Mouse (Mus musculus) cerebellum, adult 11-12 months (tissue): ENCODE measurements around the gene Ccdc125.

Experiments used
- DNase-seq: peaks from one replicate; pipeline ENCODE4 v3.0.0; 2022

Ccdc125 gene

DNA sequence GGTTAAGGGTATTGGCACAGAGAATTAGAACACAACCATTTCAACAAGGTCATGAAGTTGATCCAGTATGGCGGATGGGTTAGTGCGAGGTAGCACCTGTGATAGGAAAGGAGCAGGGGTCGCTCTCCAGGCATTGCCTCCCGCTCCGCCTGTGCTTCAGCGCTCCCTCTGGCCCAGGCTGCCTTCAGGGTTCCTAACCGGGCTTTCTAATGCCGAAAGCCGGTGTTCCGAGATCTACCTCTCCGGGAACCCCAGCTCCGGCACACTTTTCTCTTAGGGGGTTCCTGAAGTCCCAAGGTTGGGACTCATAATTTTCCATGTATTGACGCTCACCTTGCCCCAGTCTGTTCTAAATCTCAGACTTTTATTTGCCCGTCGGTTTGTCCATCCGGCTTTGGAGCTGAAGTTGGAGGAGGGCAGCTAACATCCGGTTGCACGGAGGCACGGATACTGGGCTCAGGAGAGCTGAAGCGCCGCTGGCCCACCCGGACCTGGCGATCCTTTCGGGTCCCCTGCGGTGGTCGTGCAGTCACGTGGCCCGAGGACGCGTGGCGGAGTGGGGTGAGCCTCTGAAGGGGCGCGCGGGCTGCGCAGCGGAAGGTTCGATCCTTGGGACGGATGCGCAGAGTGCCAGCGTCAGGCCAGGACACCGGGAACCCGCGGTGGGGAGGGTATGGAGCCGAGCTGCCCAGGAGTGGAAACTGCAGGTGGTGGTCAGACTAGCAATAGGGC is at the start of gene Ccdc125:
Gene Ccdc125, plus strand, starts transcription at position 427 of the 732 bp plus-strand sequence.
- DNase-seq = no peak

DNA sequence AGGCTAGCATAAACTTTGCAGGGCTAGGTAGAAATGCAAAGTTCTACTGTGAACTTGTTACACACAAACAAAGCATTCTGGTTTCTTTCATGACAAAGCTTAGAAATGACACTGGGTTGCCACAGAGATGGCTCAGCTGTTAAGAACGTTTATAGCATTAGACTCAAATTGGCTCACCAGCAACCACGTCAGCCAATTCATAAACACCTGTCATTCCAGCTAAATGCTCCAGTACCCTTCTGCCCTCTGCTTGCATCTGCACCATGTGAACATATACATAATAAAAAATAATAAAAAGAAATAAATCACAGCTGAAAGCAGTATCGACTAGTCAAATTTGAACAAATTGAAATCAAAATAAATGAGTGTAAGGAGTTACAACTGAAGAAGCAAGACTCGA is 47.3 kb upstream of the Ccdc125 start:
- DNase-seq = no peak

DNA sequence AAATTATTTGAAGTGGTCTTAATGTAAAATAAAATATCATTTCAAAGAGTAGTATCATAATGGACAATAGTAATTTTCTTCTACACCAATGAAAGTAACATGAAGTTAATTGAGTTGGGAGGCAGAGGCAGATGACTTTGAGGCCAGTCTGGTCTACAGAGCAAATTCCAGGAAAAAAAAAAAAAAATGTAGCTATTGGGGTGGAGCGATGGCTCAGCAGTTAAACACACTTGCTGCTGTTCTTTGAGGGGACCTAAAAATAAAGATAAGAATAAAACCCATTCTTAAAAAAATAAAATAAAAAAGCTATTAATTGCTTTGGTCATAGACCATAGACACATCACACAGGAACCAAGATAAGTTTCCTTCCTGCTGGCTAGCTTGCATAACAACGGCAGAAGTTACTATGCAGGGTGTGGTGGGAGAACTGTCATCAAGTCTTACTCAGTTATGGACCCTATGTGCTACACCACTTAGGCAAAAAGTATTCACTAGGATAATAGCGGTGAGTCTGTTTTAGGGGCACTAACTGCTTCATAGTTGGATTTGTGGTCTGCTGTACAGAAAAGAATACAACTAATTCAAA is 35.3 kb upstream of the Ccdc125 start:
- no peak for DNase-seq

DNA sequence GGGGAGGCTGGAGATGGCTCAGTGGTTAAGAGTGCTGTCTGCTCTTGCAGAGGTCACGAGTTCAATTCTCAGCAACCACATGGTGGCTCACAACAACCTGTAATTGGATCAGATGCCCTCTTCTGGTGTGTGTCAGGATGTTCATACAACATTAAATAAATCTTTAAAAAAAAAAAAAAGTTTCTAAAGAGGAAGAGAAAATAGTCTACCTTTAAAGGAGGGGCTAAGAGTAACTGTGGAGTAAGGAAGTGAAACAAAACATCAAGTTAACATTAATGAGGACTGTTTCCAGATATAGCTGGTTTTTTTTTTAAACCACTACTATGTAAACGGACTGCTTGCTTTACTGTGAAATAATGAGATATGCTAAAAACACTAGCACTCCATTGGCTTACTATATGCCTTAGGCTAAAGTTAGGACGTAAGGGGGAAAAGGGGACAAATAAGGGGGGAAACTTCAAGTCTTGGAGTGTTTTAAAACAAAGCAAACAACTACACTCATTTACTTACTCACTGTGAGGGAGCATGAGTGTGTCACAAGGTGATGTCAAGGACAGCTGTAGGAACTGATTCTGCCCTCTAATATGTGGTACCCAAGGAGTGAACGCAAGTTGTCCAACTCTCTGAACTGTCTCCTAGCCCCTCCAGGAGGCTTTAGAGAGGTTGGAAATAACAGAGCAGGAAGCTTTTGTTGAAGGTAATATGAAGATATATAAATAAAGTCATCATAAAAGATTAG is 26.9 kb upstream of the Ccdc125 start:
- no peak for DNase-seq

DNA sequence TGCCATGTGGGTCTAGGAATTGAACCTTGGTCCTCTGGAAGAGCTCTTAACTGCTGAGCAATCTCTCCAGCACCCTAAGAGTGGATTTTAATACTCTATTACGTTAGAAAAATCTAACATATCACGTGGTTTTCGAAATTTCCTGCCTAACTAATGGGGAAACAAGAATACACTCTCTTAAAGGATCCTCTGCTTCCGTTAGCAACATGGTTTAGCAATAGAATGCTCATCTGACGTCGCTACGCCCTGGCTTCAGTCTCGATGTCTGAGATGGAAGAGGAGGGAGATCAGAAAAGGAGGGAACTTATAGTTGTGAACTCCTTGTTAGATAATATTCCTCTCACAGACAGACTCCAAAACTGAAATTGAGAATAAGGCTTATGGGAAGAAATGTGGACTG is 21.3 kb upstream of the Ccdc125 start:
- DNase-seq = no peak

DNA sequence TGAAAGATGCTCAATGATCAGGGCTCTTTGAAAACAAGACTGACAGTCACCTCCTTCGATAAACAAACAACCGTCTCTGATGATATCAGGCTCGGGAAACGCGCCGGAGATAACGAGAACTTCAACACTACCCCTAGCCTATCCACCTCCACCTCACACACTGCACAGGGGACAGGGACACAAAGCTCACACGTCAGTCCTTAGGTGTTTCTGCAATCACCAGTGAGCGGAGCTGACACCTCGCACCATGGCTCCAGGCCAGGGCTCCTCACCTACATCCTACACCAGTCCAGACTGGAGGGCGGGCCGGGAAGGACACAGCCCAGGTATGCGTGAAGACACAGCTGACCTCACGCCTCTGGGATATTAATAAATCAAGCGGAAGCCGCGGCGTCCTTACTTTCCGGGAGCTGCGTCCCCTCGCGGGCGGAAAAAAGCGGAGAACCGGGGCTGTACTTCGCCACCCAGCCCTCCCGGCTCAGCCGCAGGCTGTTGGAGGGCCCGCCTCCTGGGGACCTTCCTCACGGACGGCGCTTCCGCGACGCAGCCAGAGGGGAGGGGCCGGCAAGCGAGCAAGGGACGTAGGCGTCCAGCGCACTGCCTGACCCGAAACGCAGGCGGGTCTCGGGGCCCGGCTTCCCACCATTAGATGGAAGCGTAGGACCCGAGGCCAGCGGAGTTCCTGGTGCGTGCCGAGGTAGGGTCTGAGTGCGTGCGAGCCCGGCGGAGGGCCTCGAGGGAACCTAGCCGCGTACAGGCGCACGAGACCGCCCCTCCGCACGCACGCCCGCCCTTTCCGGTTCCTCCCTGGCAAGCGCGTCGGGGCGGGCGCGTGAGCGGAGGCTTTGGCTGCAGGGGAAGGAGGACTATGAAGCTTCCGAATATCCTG is 18.7 kb upstream of the Ccdc125 start, which contains the start of the genes Ak6 and Rad17:
Gene Ak6, plus strand, starts transcription at position 430 of the 889 bp plus-strand sequence.
Gene Rad17, minus strand, starts transcription at position 502 of the 889 bp plus-strand sequence.
- DNase-seq = peak; percentile 95

DNA sequence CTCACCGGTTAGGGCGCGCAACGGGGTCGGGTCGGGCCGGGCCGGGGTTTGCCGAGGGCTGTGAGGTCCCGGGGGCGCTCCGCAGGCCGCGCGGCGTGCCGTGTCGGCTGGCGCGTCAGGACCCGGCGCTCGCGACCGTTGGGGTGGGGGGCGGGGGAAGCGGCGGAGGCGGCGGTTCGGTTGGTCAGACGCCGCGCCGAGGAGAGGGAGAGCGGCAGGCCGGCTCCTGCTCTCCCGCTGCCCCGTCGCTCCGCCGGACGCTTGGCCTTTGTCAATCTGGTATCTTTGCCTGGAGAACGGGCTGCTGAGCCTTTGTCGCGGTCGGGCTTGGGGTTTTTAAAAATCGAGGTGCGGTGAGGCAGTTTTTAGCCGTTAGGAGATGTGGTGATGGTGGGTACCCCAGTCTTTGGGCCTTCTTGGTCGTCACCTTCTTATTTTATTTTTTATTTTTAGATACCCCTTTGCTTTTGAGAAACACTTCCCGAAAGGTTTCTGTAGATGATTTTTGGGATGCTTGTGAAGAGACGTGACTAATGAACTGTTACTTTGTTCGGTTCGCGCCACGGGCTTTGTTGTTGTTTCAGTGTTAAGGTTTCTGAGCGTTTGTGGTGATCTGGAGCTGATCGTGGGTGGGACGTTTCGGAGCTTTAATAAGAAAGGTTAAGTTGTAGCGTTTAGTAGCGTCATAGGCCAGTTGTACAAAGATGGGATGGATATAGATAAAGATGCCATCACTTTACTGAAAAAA is 17.9 kb upstream of the Ccdc125 start, which contains the start of gene Taf9:
Gene Taf9, plus strand, starts transcription at position 141 of the 748 bp plus-strand sequence.
- DNase-seq = no peak

DNA sequence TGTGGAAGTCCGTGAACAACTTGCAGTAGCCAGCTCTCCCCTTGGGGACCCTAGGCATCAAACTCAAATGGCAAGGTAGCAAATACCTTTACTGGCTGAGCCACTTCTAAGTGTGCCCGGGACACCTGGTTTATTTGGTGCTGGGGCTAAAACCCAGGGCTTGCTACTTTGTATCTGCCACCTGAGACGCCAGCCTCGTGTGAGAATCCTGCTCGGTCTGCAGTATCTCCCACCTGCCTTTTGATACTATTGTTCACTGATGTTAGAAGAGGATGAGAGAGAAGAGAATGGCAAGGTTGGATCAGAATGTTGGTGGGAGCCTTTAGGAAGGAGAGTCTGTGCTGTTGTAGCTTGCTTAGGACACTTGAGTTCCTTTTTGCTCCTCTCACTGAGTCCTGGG is 11.4 kb upstream of the Ccdc125 start:
- DNase-seq = no peak

DNA sequence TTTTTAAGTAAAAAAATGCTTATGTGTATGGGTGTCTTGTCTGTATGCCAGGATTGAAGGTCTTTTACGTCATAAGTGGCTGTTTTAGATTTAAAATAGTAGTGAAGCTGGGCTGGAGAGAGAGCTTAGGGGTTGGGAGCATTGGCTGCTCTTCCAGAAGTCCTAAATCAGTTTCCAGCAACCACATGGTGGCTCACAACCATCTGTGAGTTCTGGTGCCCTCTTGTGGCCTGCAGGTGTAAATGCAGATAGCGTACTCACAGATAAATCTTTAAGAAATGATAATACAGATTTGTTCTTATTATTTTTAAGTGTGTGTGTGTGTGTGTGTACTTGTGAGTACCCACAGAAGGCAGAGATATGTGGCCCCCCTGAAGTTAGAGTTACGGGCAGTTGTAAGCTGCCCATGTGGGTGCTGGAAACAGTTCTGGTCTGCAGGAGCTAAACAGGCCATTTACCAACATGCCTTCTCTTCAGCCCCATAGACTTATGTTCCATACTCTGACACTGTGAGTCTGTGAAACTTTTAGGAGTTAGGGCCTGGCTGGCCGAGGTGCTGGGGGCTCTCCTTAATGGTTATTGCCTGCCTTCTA is 9.6 kb upstream of the Ccdc125 start:
- peak; percentile 28 for DNase-seq

DNA sequence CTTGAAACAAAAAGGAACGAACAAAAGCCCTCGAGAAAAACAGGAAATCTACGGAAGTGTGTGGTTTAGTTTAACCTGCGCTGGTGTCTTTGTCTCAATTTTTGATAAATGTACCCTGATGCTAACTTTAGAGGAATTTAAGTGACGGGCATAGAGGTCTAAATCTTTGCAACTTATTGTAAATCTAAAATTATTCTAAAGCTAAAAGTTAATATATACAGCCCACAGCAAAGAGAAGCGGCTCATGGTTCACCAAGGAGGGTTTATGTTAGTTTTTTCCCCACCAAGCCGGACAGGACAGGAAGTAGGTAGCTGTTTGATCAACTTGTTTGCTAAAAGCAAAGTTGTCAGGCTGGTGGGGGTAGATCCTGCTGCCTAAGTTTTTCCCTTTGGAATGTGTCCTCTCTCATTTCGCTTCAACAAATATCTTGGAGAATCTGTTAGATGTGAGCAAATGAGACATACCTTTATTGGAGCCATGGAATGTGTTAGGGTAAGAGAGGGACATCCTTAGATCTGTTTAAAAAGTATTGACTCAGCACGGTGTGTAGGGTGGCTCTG is 744 bp downstream of the Ccdc125 start:
- no peak for DNase-seq

DNA sequence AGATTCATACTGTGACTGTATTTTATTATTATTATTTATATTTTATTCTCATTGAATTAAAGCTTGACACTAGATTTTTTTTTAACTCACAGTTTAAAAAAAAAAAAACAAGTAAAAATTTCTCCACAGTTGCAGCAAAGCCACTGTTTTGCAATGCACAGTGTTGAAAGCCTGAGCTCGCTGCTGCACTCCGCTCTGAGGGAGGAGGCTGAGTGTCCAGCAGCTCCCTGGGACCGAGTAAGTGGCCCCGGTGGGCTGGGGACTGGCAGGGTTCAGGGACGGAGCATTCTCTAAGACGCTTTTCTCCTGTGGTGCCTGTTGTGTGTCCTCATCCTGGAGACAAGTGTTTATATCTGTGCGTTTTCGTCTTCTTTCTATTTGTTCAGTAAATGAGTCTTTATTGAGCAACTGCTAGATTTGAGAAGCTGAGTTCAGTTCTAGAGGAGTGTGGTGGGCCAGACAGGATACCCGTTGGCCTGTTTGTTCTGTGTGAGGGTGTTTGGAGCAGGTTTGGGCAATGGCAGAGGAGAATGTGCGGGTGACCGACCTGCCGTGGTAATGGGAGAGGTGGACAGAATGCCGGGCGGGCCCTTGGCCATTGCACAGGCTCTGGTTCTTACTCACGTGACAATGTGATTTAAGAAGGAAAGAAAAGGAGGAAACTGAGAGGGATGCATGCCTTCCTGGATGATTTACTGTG is 6.6 kb downstream of the Ccdc125 start:
- no peak for DNase-seq

DNA sequence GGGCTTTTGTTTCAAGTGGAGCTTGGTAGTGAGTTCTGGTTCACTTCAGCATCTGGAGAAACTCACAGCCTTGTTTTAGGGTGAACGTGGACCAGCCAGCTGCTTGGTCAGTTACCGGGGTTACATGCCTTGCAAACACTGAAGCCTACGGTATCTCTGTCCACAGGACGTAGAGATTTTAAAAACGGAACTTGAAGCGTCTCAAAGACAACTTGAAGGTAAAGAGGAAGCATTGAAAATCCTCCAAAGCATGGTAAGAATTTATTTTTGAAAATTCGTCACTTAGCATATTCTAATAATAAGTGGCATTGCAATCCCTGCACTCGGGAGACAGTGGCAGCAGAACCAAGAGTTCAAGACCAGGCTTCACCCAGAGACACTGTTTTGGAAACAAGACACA is 12.1 kb downstream of the Ccdc125 start:
- DNase-seq = no peak

DNA sequence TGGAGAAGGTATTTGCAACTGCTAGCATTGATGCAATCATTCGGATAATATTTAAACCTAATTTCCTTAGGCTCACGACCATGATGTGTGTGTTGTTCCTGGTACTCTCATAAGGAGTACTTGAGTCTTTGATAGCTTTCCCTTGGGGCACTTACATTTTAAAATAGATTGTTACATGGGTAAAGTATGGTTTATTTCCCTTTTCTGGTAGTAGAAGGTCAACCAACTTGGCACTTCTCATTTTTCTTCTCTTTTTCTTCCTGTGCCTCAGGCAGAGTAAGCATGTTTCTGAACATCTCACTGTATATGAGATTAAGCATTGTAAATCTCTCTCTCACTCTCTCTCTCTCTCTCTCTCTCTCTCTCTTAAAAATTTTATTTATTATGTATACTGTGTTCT is 13.3 kb downstream of the Ccdc125 start:
- no peak for DNase-seq

DNA sequence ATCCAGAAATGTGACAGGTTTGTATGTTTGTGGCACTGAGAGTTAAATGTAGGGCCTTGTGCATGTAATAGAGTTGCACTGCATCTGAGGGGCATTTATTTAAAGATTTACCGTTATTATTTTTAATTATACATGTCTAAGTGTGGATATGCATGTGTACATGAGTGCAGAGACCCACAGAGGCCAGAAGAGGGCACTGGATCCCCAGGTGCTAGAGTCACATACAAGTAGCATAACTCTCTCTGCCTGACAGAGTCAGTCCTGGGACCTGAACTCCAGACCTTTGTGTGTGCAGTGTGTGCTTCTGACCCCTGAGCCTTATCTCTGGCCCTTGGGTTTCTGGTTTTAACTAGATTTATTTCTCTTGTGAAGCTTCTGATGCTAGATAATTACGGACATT is 14.8 kb downstream of the Ccdc125 start:
- no peak for DNase-seq

DNA sequence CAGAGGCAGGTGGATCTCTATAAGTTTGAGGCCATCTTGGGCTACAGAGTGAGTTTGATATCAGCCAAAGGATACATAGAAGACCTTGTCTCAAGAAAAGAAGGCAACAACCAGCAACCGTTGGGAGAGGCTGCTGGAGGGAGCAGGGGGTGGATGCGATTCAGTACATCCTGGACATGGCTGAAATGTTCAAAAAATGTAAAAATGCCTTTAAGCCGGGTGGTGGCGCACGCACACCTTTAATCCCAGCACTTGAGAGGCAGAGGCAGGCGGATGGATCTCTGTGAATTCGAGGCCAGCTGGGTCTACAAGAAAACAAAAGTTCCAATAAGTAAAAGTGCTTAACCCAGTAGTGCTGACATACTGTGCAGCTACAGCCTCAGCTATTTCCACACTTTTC is 18.0 kb downstream of the Ccdc125 start:
- DNase-seq = no peak

DNA sequence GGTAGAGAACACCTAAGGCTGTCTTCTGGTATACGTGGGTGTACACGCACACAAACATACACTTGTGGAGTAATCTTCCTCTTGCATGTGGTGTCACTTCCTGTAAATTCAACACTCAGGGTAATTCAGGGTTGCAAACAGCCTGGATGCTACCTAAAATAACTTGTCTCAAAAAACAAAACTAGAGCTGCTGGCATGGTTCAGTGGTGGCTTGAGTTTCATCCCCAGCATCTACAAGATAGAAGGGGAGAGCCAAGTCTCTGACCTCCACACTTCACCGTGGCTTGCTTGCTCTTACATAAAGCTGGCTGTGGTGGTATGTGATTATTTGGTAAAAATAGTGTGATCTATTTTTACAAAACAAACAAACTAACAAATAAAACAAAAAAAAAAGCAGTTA is 28.0 kb downstream of the Ccdc125 start:
- no peak for DNase-seq

DNA sequence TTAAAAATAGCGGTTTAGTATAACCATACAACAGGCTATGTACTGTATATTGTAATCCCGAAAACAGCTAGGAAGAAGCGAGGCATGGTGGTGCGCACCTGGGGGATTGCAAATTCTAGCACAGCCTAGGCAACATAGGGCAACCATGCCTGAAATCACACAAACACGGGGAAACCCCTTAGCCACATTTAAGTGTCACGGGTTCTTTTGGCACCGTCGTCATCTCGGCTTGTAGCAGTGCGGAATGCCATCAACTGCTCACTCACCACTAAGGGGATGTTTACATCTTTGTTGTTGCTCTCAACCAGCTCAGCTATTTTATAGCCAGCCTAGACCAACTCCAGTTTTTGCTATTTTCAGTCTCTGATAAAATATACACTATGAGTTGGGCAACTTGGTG is 29.3 kb downstream of the Ccdc125 start:
- no peak for DNase-seq

DNA sequence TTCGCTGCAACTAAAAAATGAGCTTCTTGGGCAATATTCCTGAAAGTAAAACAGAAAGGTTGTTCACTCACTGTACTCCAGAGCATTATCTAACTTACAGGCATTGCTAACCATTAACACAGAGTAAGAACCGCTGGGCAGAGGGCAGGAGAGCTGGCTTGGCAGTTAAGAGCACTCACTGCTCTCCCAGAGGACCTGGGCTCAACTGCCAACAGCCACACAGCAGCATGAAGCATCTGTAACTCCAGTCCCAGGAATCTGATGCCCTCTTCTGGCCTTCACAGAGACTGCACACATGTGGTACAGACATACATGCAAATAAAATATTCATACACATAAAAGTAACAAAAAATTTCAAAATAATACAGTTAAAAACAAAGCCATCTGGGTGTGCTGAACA is 34.0 kb downstream of the Ccdc125 start:
- DNase-seq = no peak

DNA sequence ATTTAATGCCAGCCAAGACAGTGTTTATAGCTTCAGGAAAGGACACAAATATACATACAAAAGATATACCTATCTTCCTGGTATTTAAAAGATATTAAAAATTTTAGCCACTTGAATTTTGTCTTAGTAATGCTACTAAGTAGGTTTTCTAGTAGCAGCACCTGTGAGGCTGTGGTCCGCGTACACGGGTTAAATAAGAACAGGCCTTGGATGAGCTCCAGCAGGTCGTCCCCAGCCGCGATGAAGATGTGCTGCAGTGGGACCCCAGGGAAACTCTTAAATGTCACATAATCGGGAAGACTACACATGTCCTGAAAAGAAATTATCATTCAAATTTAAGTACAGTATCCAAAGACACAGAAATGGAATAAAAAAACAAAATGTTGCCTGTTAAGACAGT is 36.7 kb downstream of the Ccdc125 start:
- no peak for DNase-seq

DNA sequence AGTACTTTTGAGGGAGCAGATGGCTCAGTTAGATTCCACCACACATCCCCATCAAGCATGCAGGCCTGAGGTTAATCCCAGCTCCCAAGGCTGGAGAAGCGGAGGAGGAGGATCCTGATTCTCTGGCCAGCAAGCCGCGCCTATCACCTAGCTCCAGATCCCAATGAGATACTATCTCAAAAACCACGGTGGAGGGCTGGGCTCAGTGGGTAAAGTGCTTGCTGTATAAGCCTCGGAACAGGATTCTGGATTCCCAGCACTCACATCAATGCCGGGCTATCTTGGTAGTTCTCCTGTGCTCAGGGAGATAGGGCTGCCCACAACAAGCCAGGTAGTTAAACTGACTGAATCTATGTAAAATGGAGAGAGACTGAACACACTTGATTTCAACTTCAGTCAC is 46.0 kb downstream of the Ccdc125 start:
- DNase-seq = no peak

DNA sequence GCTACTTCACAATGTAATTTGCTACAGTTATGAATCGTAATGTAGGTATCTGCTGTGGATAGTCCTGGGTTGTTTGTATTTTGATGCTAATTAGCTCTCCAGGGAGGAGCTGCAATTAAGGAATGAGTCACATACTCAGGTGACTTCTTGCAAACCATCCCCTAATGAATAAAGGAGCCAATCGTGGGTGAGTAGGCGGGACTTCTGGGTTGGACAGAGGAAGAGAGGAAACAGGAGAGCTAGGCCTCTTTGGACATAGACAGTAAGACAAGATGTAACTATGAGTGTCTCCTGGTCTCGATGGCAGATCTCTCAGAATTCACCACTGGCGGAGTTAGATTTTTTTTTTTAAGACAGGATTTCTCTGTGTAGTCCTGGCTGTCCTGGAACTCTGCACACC is 52.1 kb downstream of the Ccdc125 start:
- DNase-seq = no peak
